Mouse (Mus musculus) gastrocnemius, postnatal 10 days (tissue): Measurements from ENCODE around the gene Mars. TPM values are rescaled to one million over a fixed set of nuclear protein-coding genes. Genes with fewer than 3 reads are reported as not detected.
"Not testable (repeated sequence)": the region's sequence is repeated elsewhere in the genome, so short reads cannot be mapped to it uniquely, and the experiment has no call there.

ENCODE experiments used
- DNase-seq: peaks from one replicate; pipeline ENCODE4 v3.0.0; 2021; ENCODE audit warnings: mixed read lengths
- total RNA-seq, 2 experiments: library from RNA; stranded (reverse); gene quantifications; 2 replicates each; pipeline ENCODE4 v1.2.3; 2021

Gene Mars
- total RNA-seq, 2 experiments from 2014 or later, result 44.5 to 54.8 TPM

GRCm38 (mm10) chr10:127337536-127338099 lies 26.0 kb upstream of the Mars start:
- no peak for DNase-seq

GRCm38 (mm10) chr10:127336952-127337351 lies 25.4 kb upstream of the Mars start:
- DNase-seq, result no peak

DNA sequence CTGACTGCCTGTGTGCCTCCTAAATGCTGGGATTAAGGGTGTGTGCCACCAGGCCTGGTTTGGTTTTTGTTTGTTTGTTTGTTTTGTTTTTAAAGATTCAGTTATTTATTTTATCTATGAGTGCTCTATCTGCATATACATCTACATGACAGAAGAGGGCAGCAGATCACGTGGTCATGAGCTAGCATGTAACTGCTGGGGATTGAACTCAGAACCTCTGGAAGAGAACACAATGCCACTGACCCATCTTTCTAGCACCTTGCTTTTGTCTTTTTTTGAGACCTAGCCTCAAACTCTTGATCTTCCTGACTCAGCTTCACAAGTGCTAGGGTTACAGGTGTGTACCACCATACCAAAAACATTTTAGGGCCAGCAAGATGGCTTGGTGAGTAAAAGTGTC lies 23.7 kb upstream of the Mars start:
- DNase-seq, result no peak

GRCm38 (mm10) chr10:127333152-127333551 lies 21.6 kb upstream of the Mars start:
- no peak for DNase-seq

GRCm38 (mm10) chr10:127332211-127332874 lies 20.8 kb upstream of the Mars start:
- DNase-seq, result no peak

DNA sequence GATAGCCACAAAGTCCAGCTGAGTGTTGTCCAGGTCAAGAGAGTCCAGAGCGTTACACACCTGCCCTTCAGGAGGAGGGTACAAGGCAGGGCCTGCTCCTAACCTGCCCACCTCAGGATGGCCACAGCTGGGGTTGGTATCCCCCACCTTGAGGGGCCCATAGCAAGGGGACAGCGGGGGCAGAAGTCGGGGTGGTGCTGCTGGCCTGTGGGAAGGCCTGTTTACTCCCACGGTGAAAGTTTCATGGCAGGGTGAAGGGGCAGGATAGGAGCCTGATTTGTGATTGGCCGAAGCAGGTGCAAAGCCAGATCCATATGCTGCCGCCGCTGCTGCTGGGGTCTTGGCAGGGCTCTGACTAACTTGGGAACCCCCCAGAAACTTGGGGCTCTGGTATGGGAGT lies 18.6 kb upstream of the Mars start:
- no peak for DNase-seq

GRCm38 (mm10) chr10:127327461-127328145 lies 16.0 kb upstream of the Mars start:
- no peak for DNase-seq

GRCm38 (mm10) chr10:127326828-127327227 lies 15.2 kb upstream of the Mars start:
- peak; percentile 49 for DNase-seq

- DNase-seq, result peak; percentile 42
Measured at GRCm38 (mm10) chr10:127326017-127326801, 14.6 kb upstream of the Mars start.

DNA sequence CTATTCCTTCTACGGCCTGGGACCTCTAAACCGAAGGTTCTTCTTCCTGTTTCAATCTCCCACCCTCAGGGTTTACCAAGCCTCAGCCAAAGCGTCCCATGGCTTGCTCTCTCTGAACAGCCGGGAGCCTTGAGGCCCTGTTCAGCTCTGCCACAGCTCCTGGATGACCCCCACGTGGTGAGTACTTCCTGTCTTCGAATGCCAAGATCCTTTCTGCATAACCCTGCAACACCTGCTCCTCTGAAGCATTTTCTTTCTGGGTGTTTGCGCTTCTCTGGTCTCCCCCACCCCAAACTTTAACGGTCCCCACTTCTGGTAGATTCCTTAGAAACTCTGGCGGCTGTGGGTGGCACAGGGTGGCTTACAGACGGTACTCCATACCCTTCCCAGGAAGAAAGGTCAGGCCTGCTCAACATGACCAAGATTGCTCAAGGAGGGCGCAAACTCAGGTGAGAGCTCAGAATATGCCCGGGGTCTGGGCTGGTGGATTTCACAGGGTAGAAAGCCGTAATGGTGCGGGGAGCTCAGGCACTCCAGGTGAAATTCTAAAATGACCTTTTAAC lies 13.9 kb upstream of the Mars start:
- no peak for DNase-seq

GRCm38 (mm10) chr10:127324495-127324894 lies 12.9 kb upstream of the Mars start:
- DNase-seq, result no peak

DNA sequence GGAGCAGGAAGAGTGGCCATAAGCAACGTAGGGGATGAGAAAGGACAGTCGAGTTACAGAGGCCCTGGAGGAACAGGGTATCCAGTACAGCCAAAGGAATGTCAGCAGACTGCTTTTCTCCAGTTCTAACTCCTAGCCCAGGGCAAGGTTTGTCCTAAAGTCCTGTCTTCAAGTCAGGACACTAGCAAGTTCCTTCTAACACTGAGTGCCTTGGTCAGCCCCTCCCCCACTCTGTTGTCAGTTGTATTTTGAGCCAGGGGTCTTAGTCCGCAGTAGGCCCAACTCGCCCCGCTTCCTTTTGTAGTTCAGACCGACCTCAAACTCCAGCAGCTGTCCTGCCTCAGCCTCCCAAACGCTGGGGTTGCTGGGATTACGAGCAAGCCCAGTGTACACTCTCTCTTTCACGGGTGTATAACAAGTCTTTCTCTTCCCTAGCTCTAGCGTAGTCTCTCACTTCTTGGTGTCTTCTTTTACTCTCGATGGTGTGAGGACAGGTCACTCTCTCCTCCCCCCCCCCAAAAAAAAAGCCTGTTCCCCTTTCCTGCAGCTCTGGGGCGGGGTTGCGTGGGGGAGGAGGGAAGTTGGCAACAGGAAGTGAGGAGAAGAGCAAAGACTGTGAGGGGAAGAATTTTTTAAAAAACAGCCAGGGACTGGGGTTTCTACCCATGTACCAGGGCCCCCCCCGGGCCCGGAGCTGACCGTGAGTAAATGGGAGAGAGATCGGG lies 11.7 kb upstream of the Mars start:
- DNase-seq, result no peak

DNA sequence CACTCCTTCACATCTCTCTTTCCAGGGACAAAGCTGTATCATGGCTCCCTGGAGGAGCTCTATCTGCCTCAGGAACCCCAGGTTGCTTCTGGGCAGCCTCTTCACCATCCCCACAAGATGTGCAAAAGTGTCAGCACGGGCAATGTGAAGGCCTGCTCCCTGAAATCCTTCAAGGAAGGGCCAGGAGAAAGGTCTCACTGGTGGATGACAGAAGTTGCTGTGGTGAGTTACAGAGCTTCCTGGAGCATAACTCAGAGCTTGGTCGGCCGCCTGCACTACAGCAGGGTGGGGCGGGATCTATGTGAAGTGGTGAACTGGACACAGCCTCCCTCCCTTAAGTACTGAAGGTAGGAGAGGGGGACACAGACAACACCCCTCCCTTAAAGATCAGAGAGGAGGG lies 11.1 kb upstream of the Mars start:
- DNase-seq, result no peak

DNA sequence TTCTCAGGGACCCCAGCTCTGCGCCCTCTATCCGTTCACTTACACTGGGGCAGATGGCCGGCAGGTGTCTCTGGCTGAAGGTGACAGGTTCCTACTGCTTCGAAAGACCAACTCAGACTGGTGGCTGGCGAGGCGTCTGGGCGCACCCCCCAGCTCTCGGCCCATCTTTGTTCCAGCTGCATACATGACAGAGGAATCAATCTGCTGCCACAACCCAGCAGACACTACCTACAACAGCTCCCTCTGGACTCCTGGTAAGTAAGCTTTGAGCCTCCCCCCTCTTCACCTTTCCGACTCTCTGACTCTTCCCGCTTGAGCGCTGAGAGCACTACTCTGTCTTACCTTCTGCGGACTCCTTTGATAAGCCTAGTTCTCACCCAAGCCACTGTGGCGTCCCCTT lies 10.6 kb upstream of the Mars start:
- no peak for DNase-seq

DNA sequence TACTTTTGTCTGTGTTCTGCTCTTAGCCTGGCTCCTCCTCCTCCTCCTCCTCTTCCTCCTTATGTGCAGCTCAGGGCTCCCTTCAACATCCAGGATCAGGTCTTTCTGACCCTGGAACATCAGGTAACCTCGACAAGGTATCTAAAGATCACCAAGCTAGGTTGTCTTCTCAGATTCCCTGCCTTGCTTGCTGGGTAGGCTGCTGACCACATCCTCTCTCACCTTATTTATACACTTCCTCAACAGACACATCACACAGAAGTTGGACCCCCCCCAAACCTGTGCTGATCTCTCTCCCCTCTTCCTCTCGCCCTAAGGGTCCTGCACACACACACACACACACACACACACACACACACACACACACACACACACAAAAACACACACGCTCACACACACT lies 10.0 kb upstream of the Mars start, which contains the start of gene Arhgap9:
Arhgap9 (plus strand) TSS at position 344 of the 400 bp plus-strand sequence.
- DNase-seq, result no peak

GRCm38 (mm10) chr10:127319969-127320368 lies 8.4 kb upstream of the Mars start:
- DNase-seq, result no peak

- no peak for DNase-seq
Measured at GRCm38 (mm10) chr10:127318009-127318408, 6.4 kb upstream of the Mars start.

DNA sequence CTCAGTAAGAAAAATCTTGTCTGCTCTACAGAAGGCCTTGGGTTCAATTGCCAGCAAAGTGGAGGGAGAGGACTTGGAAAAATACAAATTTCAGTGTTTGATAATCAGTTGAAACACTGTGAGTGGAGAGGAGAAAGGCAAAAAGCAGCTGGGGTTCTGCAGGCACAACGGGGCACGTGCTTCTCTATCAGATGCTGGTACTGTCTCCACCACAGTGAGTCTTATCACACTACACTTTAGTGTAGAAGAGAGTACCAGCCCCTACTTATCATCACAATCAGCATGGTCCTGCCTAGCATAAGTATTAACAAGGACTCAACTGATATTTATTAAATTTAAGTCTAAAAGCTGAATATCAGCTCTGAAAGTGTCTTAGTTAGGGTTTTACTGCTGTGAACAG lies 5.7 kb upstream of the Mars start:
- DNase-seq, result no peak

DNA sequence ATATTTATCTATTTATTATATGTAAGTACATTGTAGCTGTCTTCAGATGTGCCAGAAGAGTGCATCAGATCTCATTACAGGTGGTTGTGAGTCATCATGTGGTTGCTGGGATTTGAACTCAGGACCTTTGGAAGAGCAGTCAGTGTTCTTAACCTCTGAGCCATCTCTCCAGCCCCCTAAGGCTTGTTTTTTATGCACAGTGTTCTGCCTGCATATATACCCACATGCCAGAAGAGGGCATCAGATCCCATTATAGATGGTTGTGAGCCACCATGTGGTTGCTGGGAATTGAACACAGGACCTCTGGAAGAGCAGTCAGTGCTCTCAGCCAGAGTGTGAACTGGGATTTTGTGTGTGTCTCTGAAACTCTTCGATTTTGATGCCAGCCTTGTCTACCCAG lies 3.4 kb upstream of the Mars start:
- DNase-seq, result not testable (repeated sequence)

- DNase-seq, result not testable (repeated sequence)
Measured at GRCm38 (mm10) chr10:127313516-127313915, 1.9 kb upstream of the Mars start.

- DNase-seq, result no peak
Measured at GRCm38 (mm10) chr10:127312858-127313257, 1.3 kb upstream of the Mars start.

DNA sequence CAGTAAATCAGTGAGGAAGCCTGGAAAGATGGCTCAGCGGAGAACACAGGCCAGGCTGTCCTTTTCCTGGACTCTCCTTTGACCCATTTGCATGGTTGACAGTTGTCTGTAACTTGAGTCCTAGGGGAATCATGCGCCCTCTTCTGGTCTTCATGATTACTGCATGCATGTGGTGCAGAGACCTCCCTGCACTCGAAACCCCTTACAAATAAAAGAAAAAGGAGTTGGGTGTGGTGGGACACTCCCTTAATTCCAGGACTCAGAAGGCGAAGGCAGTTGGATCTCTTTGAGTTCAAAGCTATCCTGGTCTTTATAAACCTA lies 730 bp upstream of the Mars start:
- DNase-seq, result peak; percentile 80
